Mouse (Mus musculus) CH12.LX (cell line): ENCODE results near the gene Efna1. TPM values are rescaled to one million over a fixed set of nuclear protein-coding genes. Genes with fewer than 3 reads are reported as not detected.

Experiments used
- DNase-seq: peaks from one replicate; pipeline ENCODE4 v3.0.0-alpha.2; 2013; ENCODE audit errors: extremely low read depth
- H3K27ac ChIP-seq: 2 replicates; pipeline ENCODE4 v1.5.1; 2012; ENCODE audit warnings: low read depth, mild to moderate bottlenecking, control low read depth, moderate library complexity; ENCODE audit not compliant: insufficient read depth
- H3K27me3 ChIP-seq: replicated peaks from 2 replicates; pipeline ENCODE3; 2012; ENCODE audit warnings: inconsistent platforms
- H3K36me3 ChIP-seq, 2 experiments: replicated peaks in 1 of 2; 2 replicates each; pipeline versions ENCODE3 to v1.6.1; 2012; ENCODE audit warnings: inconsistent platforms in 1 of 2, low read length in 1 of 2, mild to moderate bottlenecking in 1 of 2, mixed read lengths in 1 of 2, moderate library complexity in 1 of 2; ENCODE audit not compliant: control insufficient read depth in 1 of 2, insufficient read depth in 1 of 2
- H3K4me1 ChIP-seq, 2 experiments: 2 replicates each; pipeline ENCODE4 v1.6.1; 2012; ENCODE audit warnings: inconsistent platforms in 1 of 2, moderate library complexity in 1 of 2; ENCODE audit not compliant: insufficient read depth in 2 of 2, control insufficient read depth in 1 of 2
- H3K4me2 ChIP-seq: 2 replicates; pipeline ENCODE4 v1.6.1; 2012; ENCODE audit warnings: low read depth, mild to moderate bottlenecking, control low read depth; ENCODE audit not compliant: poor library complexity, insufficient read depth, severe bottlenecking
- H3K4me3 ChIP-seq, 3 experiments: fragments of 150-350 bp in 1 of 3; sonication (generic) in 1 of 3; replicated peaks in 1 of 3; 2 replicates each; pipeline versions ENCODE3 to v1.5.1; 2011 to 2012; ENCODE audit warnings: low read depth in 2 of 3, low read length in 2 of 3, mild to moderate bottlenecking in 2 of 3, moderate library complexity in 2 of 3, control low read depth in 1 of 3, improper control_type of control experiment in 1 of 3, inconsistent platforms in 1 of 3, mixed read lengths in 1 of 3; ENCODE audit not compliant: poor library complexity in 1 of 3
- H3K79me2 ChIP-seq: replicated peaks from 2 replicates; pipeline ENCODE4 v1.6.1; 2012; ENCODE audit warnings: mild to moderate bottlenecking, moderate library complexity; ENCODE audit not compliant: control insufficient read depth, poor library complexity, insufficient read depth, severe bottlenecking; ENCODE audit errors: extremely low read depth
- H3K9ac ChIP-seq: 2 replicates; pipeline ENCODE4 v1.6.1; 2012; ENCODE audit warnings: low read depth, mild to moderate bottlenecking, control low read depth, moderate library complexity; ENCODE audit not compliant: insufficient read depth
- H3K9me3 ChIP-seq: replicated peaks from 2 replicates; pipeline ENCODE3; 2012; ENCODE audit warnings: low read length, inconsistent platforms, mixed read lengths
- CHD2 ChIP-seq: IDR thresholded peaks from 2 replicates; pipeline ENCODE4 v1.6.1; 2011; ENCODE audit warnings: low read length, improper control_type of control experiment
- E2F4 ChIP-seq: IDR thresholded peaks from 2 replicates; pipeline ENCODE4 v1.6.1; 2011; ENCODE audit warnings: low read depth, low read length, improper control_type of control experiment; ENCODE audit not compliant: insufficient replicate concordance
- ELF1 ChIP-seq: IDR thresholded peaks from 2 replicates; pipeline ENCODE4 v1.6.1; 2014; ENCODE audit warnings: low read depth, mild to moderate bottlenecking, inconsistent platforms, low read length, improper control_type of control experiment
- EP300 ChIP-seq: IDR thresholded peaks from 2 replicates; pipeline ENCODE4 v1.6.1; 2011; ENCODE audit warnings: low read length, improper control_type of control experiment
- ETS1 ChIP-seq: conservative IDR thresholded peaks from 2 replicates; pipeline ENCODE4 v1.6.1; 2012; ENCODE audit warnings: low read depth, mild to moderate bottlenecking, inconsistent platforms, low read length, improper control_type of control experiment, moderate library complexity
- JUN ChIP-seq: IDR thresholded peaks from 2 replicates; pipeline ENCODE4 v1.6.1; 2011; ENCODE audit warnings: low read depth, mild to moderate bottlenecking, low read length, improper control_type of control experiment, moderate library complexity; ENCODE audit not compliant: insufficient read depth
- JUND ChIP-seq: conservative IDR thresholded peaks from 2 replicates; pipeline ENCODE4 v1.6.1; 2011; ENCODE audit warnings: low read depth, low read length, improper control_type of control experiment
- KAT2A ChIP-seq: IDR thresholded peaks from 2 replicates; pipeline ENCODE4 v1.6.1; 2012; ENCODE audit warnings: low read length, improper control_type of control experiment, inconsistent platforms; ENCODE audit not compliant: insufficient replicate concordance
- MAX ChIP-seq: IDR thresholded peaks from 2 replicates; pipeline ENCODE4 v1.6.1; 2011; ENCODE audit warnings: low read length, improper control_type of control experiment
- MAZ ChIP-seq: IDR thresholded peaks from 2 replicates; pipeline ENCODE4 v1.6.1; 2012; ENCODE audit warnings: low read depth, mild to moderate bottlenecking, inconsistent platforms, low read length, improper control_type of control experiment, moderate library complexity
- POLR2A ChIP-seq: IDR thresholded peaks from 2 replicates; pipeline ENCODE4 v1.6.1; 2011; ENCODE audit warnings: low read depth, mild to moderate bottlenecking, improper control_type of control experiment, low read length
- RCOR1 ChIP-seq: conservative IDR thresholded peaks from 2 replicates; pipeline ENCODE4 v1.6.1; 2012; ENCODE audit warnings: low read depth, mild to moderate bottlenecking, inconsistent platforms, low read length, improper control_type of control experiment
- SIN3A ChIP-seq: IDR thresholded peaks from 2 replicates; pipeline ENCODE4 v1.6.1; 2012; ENCODE audit warnings: low read length, improper control_type of control experiment, inconsistent platforms
- ZC3H11A ChIP-seq: IDR thresholded peaks from 2 replicates; pipeline ENCODE4 v1.6.1; 2012; ENCODE audit warnings: low read depth, mild to moderate bottlenecking, inconsistent platforms, low read length, improper control_type of control experiment
- ZKSCAN1 ChIP-seq: IDR thresholded peaks from 2 replicates; pipeline ENCODE4 v1.6.1; 2012; ENCODE audit warnings: low read depth, inconsistent platforms, low read length, improper control_type of control experiment, borderline replicate concordance
- ZMIZ1 ChIP-seq: IDR thresholded peaks from 2 replicates; pipeline ENCODE4 v1.6.1; 2012; ENCODE audit warnings: low read depth, mild to moderate bottlenecking, inconsistent platforms, low read length, improper control_type of control experiment
- dilution Hi-C: fragments of 300-500 bp; cut with MboI; formaldehyde crosslinking; loops from 2 replicates; pipeline ENCODE4 v1.14.3; 2020; ENCODE audit warnings: low sequenced_read_pairs; ENCODE audit not compliant: extremely low pct_unique_long_range_greater_than_20kb, extremely low pct_ligation_motif_present
- in situ Hi-C: fragments of 300-500 bp; cut with MboI; formaldehyde crosslinking; loops from 3 replicates; pipeline ENCODE4 v1.14.3; 2019; ENCODE audit warnings: low sequenced_read_pairs, low pct_ligation_motif_present, low pct_unique_long_range_greater_than_20kb, mixed read lengths
- polyA plus RNA-seq: library from polyadenylated mRNA; unstranded; fragments of >175 nt; gene quantifications from 2 replicates; pipeline ENCODE4 v1.2.1, GENCODE M21; 2012; ENCODE audit warnings: low read depth; ENCODE audit not compliant: insufficient read length
- total RNA-seq, 2 experiments: library from RNA; depleted of rRNA; stranded (reverse); fragments of 300-350 nt in 1 of 2; fragments of >200 nt in 1 of 2; gene quantifications; 2 replicates each; pipeline ENCODE4 v1.2.3; 2012 to 2014

The Efna1 gene
- total and polyA plus RNA-seq, 3 experiments: 0.70 to 0.93 (median 0.71) TPM

- no peaks in the 10 kb centered on the region for H3K79me2 ChIP-seq
- H3K9ac ChIP-seq: no peak overlapping the region
- no peaks in the 10 kb centered on the region for H3K36me3 ChIP-seq
- in situ Hi-C loops: loop anchor here (25.0 kb wide), 2 partner anchors 359 to 434 kb away; partner anchors contain the start of genes Chrnb2 and Ube2q1
- no peak for TF ChIP-seq ZC3H11A
- TF ChIP-seq SIN3A: no peak
- TF ChIP-seq ZKSCAN1: no peak
- no peak for TF ChIP-seq POLR2A
- TF ChIP-seq CHD2: no peak
- no peak for TF ChIP-seq JUND
- no peak for TF ChIP-seq ETS1
- TF ChIP-seq RCOR1: no peak
- no peak for TF ChIP-seq EP300
- no peak for TF ChIP-seq ELF1
- TF ChIP-seq MAX: no peak
- H3K4me2 ChIP-seq: no peak overlapping the region
- H3K27me3 ChIP-seq: peaks cover 51% of the 10 kb centered on the region
- dilution Hi-C loops: no loop called here
- DNase-seq: no peak
- H3K27ac ChIP-seq: no peak overlapping the region
- no peaks in the 10 kb centered on the region for H3K9me3 ChIP-seq
- peaks cover 9 to 20% of the 10 kb centered on the region in 2 experiments for H3K4me1 ChIP-seq
- H3K4me3 ChIP-seq: no peak overlapping the region
These were observed 47.7 kb upstream of the Efna1 start for GRCm38 (mm10) chr3:89328623-89329022.

DNA sequence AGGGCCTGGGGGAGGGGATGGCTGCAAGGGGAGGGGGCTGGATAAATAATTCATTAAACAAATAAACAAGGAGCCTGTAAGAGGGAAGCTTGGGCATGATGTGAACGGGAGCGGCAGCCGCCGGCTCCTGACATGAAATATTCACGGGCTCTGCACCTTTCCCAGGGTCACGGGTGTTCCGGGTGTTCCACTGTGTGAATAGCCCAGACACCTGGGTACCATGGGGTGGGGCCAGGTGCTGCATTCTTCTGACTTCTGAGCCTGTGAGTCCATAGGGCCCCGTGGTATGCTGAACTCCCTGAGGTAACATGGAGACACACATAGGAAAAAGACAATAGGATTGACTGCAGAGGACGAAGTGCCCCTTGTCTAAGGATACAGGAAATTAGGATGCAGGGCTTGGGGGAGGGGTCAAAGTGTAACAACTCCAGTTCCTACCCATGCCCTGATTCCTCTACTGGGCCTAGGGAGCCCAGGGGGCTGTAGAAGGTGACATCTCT is 46.5 kb upstream of the Efna1 start:
- peaks cover 58% of the 10 kb centered on the region for H3K27me3 ChIP-seq
- no peaks in the 10 kb centered on the region for H3K9me3 ChIP-seq
- H3K4me1 ChIP-seq: peaks cover 11 to 22% of the 10 kb centered on the region in 2 experiments
- no peak overlapping the region for H3K4me2 ChIP-seq
- H3K27ac ChIP-seq: no peak overlapping the region
- in situ Hi-C loops (loop anchor here (25.0 kb wide), 2 partner anchors 360 to 435 kb away; partner anchors contain the start of genes Chrnb2 and Ube2q1), dilution Hi-C loops (no loop called here)
- no peak for TF ChIP-seq JUN
- no peaks in the 10 kb centered on the region for H3K36me3 ChIP-seq
- H3K4me3 ChIP-seq: no peak overlapping the region
- no peaks in the 10 kb centered on the region for H3K79me2 ChIP-seq
- no peak for DNase-seq
- H3K9ac ChIP-seq: no peak overlapping the region

DNA sequence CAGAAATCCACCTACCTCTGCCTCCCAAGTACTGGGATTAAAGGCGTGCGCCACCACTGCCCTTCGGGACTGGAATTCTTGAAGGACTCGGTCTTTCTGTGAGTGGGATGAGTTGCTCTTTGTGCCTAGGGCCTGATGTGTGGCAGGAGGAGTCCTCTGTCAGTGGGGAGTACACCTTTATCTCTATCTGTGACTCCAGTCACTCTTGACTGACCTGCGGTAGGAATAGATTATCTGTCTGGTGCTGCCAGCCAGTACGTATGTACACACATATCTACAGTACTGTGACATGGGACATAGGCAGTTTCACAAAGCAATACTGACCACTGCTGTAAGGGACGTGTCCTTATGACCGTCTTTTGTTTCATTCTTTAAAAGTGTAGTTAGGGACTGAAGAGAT is 44.9 kb upstream of the Efna1 start:
- no peaks in the 10 kb centered on the region for H3K9me3 ChIP-seq
- H3K27me3 ChIP-seq: peaks cover 74% of the 10 kb centered on the region
- no peak overlapping the region for H3K9ac ChIP-seq
- H3K4me3 ChIP-seq: no peak overlapping the region
- no peaks in the 10 kb centered on the region for H3K36me3 ChIP-seq
- peaks cover 21 to 29% of the 10 kb centered on the region in 2 experiments for H3K4me1 ChIP-seq
- H3K79me2 ChIP-seq: no peaks in the 10 kb centered on the region
- DNase-seq: no peak
- no peak overlapping the region for H3K27ac ChIP-seq
- no peak for TF ChIP-seq RCOR1
- no peak for TF ChIP-seq E2F4
- TF ChIP-seq MAZ: no peak
- no peak for TF ChIP-seq KAT2A
- TF ChIP-seq ZKSCAN1: no peak
- no peak for TF ChIP-seq ZMIZ1
- in situ Hi-C loops (loop anchor here (25.0 kb wide), 2 partner anchors 361 to 436 kb away; partner anchors contain the start of genes Chrnb2 and Ube2q1), dilution Hi-C loops (no loop called here)
- H3K4me2 ChIP-seq: no peak overlapping the region
